Mouse (Mus musculus) cerebellum, adult 11-12 months (tissue): Measurements from ENCODE around the gene Avp.
A peak's percentile ranks its signal among the peaks of the same experiment; 100 is the strongest.

ENCODE experiments used
- DNase-seq: peaks from one replicate; pipeline ENCODE4 v3.0.0; 2022

The Avp gene

DNA sequence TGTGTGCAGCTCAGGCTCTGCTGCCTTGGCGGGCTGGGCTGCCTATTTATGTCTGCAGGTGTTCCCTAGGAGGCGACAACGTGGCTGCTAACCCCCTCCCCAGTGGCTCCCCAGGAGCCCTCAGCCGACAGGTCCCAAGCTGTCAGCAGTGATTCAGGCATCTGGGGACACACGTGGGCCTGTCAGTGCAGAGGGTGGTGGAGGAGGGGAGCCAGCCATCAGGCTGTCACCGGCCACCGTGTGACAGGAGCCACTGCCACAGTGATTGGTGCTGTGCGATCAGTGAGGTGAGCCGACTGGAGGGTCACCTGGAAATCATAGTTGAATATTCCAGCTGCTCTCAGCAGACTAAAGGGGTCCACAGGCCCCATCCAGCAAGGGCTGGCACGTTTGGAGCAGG is at the start of gene Avp:
Gene Avp (minus strand): TSS at position 3 of the 400 bp plus-strand sequence.
- no peak for DNase-seq

- DNase-seq, result peak; percentile 86
Measured at GRCm38 (mm10) chr2:130629839-130630203, 47.5 kb upstream of the Avp start, which contains the start of the genes Fastkd5 and Ubox5. TSS of gene Fastkd5 (minus strand) at chr2:130630027. TSS of gene Ubox5 (minus strand) at chr2:130630038.

- peak; percentile 11 for DNase-seq
Measured at GRCm38 (mm10) chr2:130629080-130629838, 46.9 kb upstream of the Avp start.

DNA sequence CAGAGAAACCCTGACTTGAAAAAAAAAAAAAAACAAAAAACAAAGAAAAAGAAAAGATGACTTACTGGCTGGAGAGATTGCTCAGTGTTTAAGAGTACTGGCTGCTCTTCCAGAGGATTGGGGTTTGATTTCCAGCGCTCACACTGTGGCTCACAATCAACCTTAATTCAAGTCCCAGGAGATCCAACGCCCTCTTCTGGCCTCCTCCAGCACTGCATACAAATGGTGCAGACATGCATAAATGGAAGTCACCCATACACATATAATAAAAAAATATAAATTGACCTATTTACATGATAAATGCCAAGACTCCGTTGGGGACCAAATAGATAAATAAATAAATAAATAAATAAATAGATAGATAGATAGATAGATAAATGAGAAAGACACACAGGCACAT is 46.1 kb upstream of the Avp start:
- peak; percentile 33 for DNase-seq

- DNase-seq, result no peak
Measured at GRCm38 (mm10) chr2:130618972-130619371, 36.6 kb upstream of the Avp start.

- no peak for DNase-seq
Measured at GRCm38 (mm10) chr2:130613091-130613490, 30.7 kb upstream of the Avp start.

DNA sequence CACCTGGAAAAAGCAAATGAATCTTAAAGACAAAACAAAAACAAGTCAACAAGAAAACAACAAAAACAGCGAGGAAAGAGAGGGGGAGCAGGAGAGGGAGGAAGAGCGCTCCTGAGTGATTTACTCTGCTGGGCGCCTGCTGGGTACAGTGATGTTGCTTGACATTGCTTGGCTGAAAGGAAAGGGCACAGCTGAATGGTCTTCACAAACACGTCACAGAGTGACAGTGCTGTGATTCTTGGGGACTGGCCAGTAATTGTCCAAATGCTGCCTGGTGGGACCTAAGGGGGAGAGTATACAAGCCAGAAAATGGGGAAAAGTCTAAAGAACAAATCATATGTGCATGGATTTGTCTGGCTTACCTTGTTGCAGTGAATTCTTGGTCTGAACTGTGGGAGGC is 19.8 kb upstream of the Avp start:
- no peak for DNase-seq

- no peak for DNase-seq
Measured at GRCm38 (mm10) chr2:130598399-130598798, 16.0 kb upstream of the Avp start.

- DNase-seq, result no peak
Measured at GRCm38 (mm10) chr2:130597601-130598010, 15.3 kb upstream of the Avp start.

GRCm38 (mm10) chr2:130595596-130595995 is 13.2 kb upstream of the Avp start:
- no peak for DNase-seq

- no peak for DNase-seq
Measured at GRCm38 (mm10) chr2:130591016-130591415, 8.7 kb upstream of the Avp start.

DNA sequence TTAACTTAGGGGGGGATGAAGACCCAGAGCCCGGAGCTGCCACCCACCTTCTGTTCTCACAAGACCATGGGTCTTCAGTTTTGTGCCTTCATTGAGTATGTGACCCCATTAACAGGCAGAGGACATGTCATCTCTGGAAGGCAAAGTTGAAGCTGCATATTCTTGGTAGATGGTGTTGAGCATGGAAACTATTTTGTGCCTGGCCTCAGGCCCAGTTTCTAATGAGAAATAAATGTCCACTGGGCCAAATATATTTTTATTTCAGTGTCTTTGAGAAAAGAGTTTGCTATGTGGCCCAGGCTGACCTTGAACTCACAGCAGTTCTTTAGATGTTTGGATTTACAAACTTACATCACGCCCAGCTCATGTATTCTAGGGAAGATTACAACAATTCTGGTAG is 7.4 kb upstream of the Avp start:
- DNase-seq, result no peak

DNA sequence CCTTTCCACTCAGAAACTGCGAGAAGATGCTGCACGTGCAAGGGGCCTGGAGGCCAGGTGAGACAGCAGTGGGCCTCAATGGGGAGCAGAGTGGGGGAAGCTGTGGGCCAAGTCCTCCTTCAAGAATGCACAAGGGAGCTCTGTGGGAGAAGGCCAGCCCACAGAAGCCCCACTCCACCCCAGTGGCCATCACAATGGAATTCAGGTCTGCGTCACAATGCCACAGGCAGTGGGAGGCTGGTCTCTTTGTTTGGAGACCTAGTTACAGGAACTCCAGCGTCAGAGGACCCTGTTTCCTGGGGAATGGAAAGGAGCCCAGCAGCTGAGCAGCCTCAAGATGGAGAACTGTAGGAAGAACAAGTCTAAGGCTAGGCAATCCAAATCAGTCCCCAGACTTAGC is 6.8 kb upstream of the Avp start:
- DNase-seq, result no peak

DNA sequence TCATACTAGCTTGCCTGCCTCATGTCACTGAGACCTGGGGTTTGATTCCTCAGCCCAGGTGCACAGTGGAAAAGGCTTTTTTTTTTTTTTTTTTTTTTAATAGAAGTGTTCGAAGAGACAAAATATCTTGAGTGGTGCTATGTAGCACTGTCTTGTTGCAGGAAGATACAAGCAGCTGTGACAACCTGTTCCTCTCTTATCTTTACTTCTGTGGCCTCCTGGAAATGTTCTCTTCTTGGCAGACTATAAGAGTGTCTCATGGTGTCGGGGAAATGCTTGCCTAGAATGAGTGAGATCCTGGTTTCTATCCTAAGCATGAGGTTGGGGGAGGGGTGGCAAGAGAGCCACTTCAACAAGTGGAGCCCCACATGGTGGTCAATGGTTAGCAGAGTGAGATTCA is 6.0 kb upstream of the Avp start:
- no peak for DNase-seq

GRCm38 (mm10) chr2:130586016-130586415 is 3.7 kb upstream of the Avp start:
- no peak for DNase-seq

- DNase-seq, result no peak
Measured at GRCm38 (mm10) chr2:130583902-130584560, 1.7 kb upstream of the Avp start.

DNA sequence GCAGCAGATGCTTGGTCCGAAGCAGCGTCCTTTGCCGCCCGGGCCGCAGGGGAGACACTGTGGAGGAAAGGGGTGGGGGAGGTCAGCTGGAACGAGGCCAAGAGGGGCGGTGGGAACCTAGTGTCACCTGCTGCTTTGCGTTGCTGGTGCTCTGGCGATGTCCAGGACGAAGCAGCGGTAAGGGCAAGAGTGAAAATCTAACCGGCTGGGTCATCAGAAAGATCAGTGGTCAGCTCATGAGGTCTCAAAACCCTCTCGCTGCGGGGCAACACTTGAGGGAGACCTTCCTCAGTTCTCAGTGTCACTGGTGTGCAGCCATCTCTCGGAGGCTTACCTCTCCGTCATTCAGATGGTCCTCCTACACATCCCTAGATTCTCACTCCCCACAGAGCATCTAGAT is 1.2 kb downstream of the Avp start:
- DNase-seq, result no peak

GRCm38 (mm10) chr2:130579791-130580190 is 2.6 kb downstream of the Avp start:
- no peak for DNase-seq

- DNase-seq, result peak; percentile 44
Measured at GRCm38 (mm10) chr2:130578148-130578547, 4.2 kb downstream of the Avp start.

- no peak for DNase-seq
Measured at GRCm38 (mm10) chr2:130577632-130578031, 4.7 kb downstream of the Avp start.

DNA sequence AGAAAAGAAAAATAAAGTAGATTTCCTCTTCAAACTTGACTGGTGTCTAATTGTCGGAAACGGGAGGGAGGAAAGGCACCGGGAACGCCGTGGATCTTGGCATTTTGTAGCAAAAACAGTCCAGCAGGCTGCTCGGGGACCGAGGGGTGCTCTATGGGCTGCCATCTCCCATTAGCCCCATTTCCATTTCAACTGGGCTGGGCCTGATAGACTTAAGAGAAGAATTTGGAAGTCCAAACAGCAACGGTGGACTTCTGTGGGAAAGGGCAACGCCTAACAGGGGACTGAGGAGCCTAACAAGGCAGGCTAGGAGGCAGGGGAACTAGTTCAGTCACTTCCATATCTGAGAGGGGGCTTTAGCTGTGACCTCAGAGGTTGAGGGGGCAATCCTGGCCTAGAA is 5.3 kb downstream of the Avp start:
- DNase-seq, result no peak

- DNase-seq, result peak; percentile 50
Measured at GRCm38 (mm10) chr2:130576564-130576963, 5.8 kb downstream of the Avp start.

- no peak for DNase-seq
Measured at GRCm38 (mm10) chr2:130575873-130576272, 6.5 kb downstream of the Avp start, which contains the start of gene Oxt. TSS of gene Oxt (plus strand) at chr2:130576173.

GRCm38 (mm10) chr2:130574960-130575359 is 7.4 kb downstream of the Avp start:
- no peak for DNase-seq
